Mouse (Mus musculus) granulocyte monocyte progenitor cell, adult 5-6 weeks (primary cell): ENCODE measurements around the gene Ece2. TPM values are rescaled to one million over a fixed set of nuclear protein-coding genes. Genes with fewer than 3 reads are reported as not detected.

ENCODE experiments used
- ATAC-seq: replicated peaks from 2 replicates; pipeline ENCODE4 v1.8.0; 2016; ENCODE audit warnings: mild to moderate bottlenecking, moderate TSS enrichment, inconsistent platforms; ENCODE audit not compliant: poor library complexity, severe bottlenecking
- total RNA-seq, 2 experiments: library from RNA; stranded (forward) in 1 of 2; stranded (reverse) in 1 of 2; fragments of 200-712, 200-1000 nt in 1 of 2; fragments of >200 nt in 1 of 2; fragmentation: Nextera tagmentation in 1 of 2; gene quantifications; 2 replicates each; pipeline ENCODE4 v1.2.3; 2014 to 2017

Ece2 gene
- total RNA-seq (2014; fragmentation: Nextera tagmentation) = 0.77 TPM in 1 of 2 replicates, not detected in the other
- 1.3 TPM in 1 of 2 replicates, not detected in the other for total RNA-seq (2017)

- peak; percentile 56 for ATAC-seq
Observed at GRCm38 (mm10) chr16:20629731-20630634, at the start of gene Ece2. Ece2 (plus strand) TSS chr16:20629828.

- no peak for ATAC-seq
Observed at GRCm38 (mm10) chr16:20589366-20589938, 40.2 kb upstream of the Ece2 start, which contains the start of gene Vwa5b2. Vwa5b2 (plus strand) TSS chr16:20589471.

DNA sequence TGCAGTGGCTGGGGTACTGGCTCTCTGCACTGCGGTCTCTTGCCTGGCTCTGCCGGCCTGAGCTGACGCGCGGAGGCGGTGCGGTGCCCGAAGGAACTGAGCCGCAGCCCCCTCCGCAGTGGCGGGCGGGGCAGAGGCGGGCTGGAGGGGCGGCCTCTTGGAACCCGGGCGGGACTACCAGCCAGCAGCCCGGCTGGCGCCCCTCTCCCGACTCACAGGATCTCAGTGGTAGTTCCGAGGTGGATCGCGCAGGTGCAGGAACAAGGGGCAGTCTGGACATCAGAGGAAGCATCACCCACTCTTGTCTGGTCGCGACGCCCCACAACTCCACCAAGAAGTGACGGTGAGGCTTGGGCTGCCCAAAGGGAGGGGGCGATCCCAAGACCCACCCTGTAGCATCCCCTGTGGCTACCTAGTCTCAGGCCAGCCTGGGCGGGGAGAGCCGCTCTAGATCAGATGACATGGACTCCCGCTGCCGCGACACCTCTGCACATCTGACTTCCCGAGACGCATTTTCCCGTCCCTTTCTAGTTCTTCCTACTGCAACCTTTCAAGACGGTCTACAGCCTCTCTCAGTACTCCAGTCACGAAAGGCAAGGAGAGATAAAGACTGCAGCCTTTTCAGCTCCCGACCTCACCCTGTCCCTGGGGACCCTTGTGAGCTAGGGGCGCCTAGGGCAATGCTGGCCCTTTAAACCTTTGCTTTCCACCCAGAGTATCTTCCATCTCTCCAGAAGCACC lies 39.5 kb upstream of the Ece2 start:
- ATAC-seq = peak; percentile 54

DNA sequence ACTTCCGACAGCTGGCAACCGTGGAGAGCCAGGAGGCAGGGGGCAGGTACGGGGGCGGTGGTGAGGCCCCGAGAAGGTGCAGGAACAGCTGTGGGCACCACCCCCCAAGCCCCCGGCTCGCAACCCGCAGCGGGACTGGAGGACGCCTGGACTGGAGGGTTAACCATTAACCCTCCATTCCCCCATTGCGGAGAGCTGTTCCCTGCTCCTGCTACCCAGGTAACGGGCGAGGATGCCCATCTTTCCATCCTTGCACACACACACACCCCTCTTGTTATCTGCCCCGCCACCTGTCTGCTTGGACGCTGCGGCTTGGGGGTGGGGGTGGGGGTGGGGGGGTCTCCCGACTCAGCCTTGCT lies 39.0 kb upstream of the Ece2 start:
- no peak for ATAC-seq

DNA sequence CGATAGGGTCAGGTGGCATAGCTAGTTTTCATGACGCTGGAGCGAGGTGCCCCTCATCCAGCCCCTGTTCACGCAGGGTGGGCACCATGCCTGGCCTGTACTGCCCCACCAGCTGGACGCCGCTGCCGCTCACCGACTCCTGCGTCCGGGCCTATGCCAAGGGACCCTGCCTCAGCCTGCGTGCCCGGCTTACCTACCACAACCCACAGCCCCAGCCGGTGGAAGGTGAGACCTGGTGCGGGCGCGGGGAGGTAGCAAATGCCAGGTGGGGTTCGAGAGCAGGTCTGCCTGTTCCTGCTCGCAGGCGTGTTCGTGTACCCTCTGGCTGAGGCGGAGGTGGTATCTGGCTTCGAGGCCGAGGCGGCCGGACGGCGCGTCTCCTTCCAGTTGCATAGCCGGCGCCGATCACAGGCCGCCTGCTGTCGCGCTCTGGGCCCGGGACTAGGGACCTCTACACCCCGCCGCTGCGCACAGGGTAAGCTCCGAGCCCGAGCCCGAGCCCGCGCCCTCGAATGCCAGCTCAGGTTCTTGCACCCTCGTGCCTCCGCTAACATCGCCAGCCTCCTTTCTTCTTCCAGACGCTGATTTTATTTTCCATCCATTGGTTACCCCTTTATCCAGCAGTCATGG lies 38.4 kb upstream of the Ece2 start:
- peak; percentile 55 for ATAC-seq

DNA sequence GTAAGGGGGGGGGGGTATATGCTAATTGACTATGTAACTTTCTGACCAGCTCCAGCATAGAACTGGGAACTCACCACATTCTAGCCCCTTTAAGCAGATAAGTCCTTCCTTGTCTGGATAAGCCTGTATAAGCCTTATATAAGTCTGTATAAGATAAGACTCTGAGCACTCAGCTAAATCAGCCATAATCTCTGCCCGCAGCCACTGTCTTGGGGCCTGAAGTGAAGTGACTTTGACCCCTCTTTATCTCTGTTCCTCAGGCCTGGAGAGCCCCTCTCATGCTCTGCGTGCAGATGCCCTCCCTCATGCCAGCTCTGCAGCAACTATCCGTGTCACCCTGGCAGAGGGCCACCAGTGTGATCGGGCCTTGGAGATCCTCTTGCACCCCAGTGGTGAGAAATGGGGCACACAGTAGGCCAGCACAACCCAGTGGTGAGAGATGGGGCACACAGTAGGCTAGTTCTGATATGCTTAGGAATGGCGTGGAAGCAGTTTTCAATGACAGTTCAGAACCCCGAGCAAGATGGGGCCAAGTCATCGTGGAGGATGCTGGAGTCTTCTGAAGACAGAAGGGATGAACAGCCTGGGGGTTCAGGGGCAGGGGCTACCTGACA lies 34.5 kb upstream of the Ece2 start:
- no peak for ATAC-seq

DNA sequence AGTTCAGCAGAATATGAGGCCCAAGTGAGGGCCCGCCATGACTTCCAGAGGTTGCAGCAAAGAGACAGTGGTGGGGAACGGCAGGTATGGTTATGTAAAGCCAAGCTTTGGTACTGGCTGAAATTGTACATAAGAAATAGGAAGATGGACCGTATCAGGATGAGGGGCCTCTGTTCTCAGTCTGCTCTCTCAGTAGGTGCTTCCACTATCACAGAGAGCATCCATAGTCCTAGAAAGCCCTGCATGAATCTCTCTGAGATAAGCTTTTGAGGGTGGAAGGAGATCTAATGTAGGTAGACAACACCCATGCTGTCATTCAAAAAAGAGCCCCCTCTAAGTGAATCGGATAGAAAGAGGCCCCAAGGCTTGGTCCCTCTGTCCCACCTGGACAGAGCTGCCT lies 33.9 kb upstream of the Ece2 start:
- ATAC-seq = no peak

- no peak; the same call in 1 of the 2 replicates for ATAC-seq
Observed at GRCm38 (mm10) chr16:20596687-20597441, 32.8 kb upstream of the Ece2 start.

DNA sequence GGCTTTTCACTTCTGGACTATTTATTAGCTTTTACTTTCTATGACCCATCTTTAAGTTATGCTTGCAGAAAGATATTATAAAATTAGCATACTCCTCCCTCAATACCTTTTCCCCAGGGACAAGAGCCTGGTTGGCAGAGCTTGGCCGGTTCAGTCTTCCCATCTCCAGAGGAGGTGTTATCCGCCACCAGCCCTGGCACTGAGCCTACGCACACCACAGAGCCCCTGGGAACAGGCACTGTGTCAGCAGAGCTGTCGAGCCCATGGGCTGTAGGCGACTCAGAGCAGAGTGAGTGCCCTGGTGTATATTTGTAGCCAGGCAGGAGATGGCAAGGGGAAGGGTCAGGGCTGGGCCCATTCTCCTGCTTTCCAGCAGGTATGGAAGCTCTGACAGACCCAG lies 29.1 kb upstream of the Ece2 start:
- ATAC-seq = no peak

GRCm38 (mm10) chr16:20604705-20605104 lies 24.9 kb upstream of the Ece2 start:
- no peak for ATAC-seq

GRCm38 (mm10) chr16:20610501-20611356 lies 18.9 kb upstream of the Ece2 start:
- peak; percentile 79 for ATAC-seq

DNA sequence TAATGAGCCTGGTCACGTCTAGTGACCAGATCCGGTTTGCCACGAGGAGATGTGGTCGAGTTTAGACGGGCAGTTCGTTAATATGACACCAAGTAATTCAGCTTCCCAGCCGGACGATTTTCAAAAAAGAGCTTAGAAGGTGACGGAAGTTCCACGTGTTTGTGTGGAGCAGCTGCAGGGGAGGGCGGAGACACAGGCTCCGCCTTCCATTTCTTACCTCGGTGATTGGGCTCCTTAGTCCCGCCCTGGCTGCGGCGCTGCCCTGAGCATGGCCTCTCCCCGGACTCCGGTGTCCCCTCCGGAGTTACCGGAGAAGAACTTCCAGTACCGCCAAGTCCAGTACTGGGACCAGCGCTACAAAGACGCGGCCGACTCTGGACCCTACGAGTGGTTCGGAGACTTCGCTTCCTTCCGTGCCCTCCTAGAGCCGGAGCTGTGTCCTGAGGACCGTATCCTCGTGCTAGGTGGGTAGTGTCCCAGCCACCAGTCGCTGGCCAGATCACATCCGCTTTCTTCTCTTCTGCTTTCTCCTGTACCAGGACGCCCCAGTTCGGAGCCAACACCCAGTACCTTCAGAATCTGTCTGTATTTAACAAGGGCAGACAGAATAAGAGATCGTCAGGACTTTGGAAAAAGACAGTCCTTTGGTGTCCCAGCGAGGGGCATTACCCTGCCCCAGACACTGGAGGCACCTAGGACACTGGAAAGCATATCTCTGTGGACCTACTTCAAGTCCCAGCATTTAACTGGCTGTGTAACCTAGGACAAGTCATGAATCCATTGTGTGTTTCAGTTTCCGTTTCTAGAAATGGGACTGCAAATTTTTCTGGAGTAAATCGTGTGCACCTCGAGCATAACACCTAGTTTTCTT lies 18.0 kb upstream of the Ece2 start, which contains the start of the genes Eef1akmt4, Gm49333 and Alg3:
Eef1akmt4 (plus strand) TSS at position 237 of the 871 bp plus-strand sequence.
Gm49333 (plus strand) TSS at position 254 of the 871 bp plus-strand sequence.
Alg3 (minus strand) TSS at position 379 of the 871 bp plus-strand sequence.
- ATAC-seq = peak; percentile 94

DNA sequence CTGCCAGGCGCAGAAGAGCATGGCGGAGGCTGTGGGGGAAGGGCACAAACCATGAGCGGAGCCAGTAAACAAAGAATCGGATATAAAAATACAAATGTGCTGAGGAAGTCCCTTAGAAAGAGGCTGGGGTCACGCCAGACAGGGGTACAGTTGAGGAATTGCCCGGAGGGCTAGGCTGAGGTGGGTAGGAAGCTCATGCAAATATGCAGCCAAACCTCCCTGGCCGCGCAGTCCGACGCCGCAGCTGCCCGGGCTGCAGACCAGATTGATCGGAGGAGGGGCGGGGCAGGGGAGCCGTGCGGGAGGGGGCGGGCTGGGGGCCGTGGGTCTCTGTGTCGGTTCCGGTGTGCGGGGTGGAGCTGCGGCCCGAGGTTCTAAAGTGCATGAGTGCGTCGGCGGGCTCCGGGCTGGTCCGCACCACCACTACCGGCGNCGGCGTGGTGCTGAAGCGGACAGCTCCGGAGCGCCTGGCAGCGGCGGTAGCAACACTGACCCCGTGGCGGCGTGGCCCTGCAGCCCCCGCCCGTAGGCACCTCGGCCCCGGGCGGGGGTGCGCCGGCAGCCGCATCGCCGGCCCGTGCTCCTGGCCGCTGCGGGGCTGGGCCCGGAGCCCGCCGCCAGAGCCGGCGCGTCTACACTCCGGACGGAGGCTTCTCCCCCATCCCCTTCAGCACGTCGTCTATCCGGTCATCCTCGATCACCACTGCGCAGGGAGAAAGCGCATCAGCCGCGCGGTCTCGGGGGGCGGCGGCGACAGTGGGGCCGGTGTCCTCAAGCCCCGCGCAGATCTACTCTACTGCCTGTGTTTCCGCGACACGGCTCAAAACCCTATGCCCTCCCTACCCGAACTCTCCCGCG lies 9.9 kb upstream of the Ece2 start:
- peak; percentile 54 for ATAC-seq

GRCm38 (mm10) chr16:20620399-20620735 lies 9.3 kb upstream of the Ece2 start:
- no peak for ATAC-seq

- 0 out of 2 replicates have a peak, but pooled peaks have one; percentile 1 for ATAC-seq
Observed at GRCm38 (mm10) chr16:20620751-20621190, 8.9 kb upstream of the Ece2 start.
